Mouse (Mus musculus): Measurements from ENCODE around the gene Pnpla5.

GRCm38 (mm10) chr15:84077151-84077550 is 45.8 kb downstream of the Pnpla5 start:
- TF ChIP-seq CTCF (conservative IDR thresholded peaks at IDR 0.05; ENCODE audit: insufficient read depth, insufficient read length, low read depth, low read length) (no peak), POLR2A (IDR thresholded peaks at IDR 0.05; ENCODE audit: low read depth, low read length) (no peak)

Data from kidney, adult 2 months (tissue).